Mouse (Mus musculus) adrenal gland, postnatal 10 days (tissue): Measurements from ENCODE around the gene Klk5. TPM values are rescaled to one million over a fixed set of nuclear protein-coding genes. Genes with fewer than 3 reads are reported as not detected.

Experiments used
- DNase-seq: peaks from one replicate; pipeline ENCODE4 v3.0.0; 2021; ENCODE audit warnings: mixed read lengths
- long read RNA-seq, 2 experiments: library from polyadenylated mRNA; stranded (forward); transcript quantifications; one replicate each; pipeline ENCODE4 v2.0.0; 2021
- total RNA-seq, 2 experiments: library from RNA; stranded (reverse); gene quantifications; 2 replicates each; pipeline ENCODE4 v1.2.3; 2021

Gene Klk5
- not detected for total RNA-seq
- long read RNA-seq, experiment 1 = 0 reads
- long read RNA-seq, experiment 2 = 0 reads

GRCm38 (mm10) chr7:43841701-43842100 is at the start of gene Klk5:
Gene Klk5 (plus strand): TSS chr7:43841971.
- no peak for DNase-seq

GRCm38 (mm10) chr7:43796355-43796754 is 45.4 kb upstream of the Klk5 start:
- no peak for DNase-seq

- peak; percentile 20 for DNase-seq
Observed at GRCm38 (mm10) chr7:43797333-43797769, 44.4 kb upstream of the Klk5 start, which contains the start of gene Klk8. Gene Klk8 (plus strand): TSS chr7:43797577.

- DNase-seq = no peak
Observed at GRCm38 (mm10) chr7:43797844-43798462, 43.8 kb upstream of the Klk5 start.

GRCm38 (mm10) chr7:43799876-43800275 is 41.9 kb upstream of the Klk5 start:
- no peak for DNase-seq

GRCm38 (mm10) chr7:43810994-43811393 is 30.8 kb upstream of the Klk5 start, which contains the start of gene Klk7:
Gene Klk7 (plus strand): TSS chr7:43811294.
- no peak for DNase-seq

GRCm38 (mm10) chr7:43815211-43815610 is 26.6 kb upstream of the Klk5 start:
- DNase-seq = no peak

GRCm38 (mm10) chr7:43816746-43817145 is 25.0 kb upstream of the Klk5 start:
- no peak for DNase-seq

- DNase-seq = no peak
Observed at GRCm38 (mm10) chr7:43821581-43821980, 20.2 kb upstream of the Klk5 start.

- no peak for DNase-seq
Observed at GRCm38 (mm10) chr7:43824199-43824598, 17.6 kb upstream of the Klk5 start, which contains the start of gene Klk6. Gene Klk6 (plus strand): TSS chr7:43824499.

GRCm38 (mm10) chr7:43826056-43826455 is 15.7 kb upstream of the Klk5 start:
- DNase-seq = no peak

- DNase-seq = no peak
Observed at GRCm38 (mm10) chr7:43827706-43828105, 14.1 kb upstream of the Klk5 start.

- DNase-seq = no peak
Observed at GRCm38 (mm10) chr7:43829006-43829405, 12.8 kb upstream of the Klk5 start.

GRCm38 (mm10) chr7:43843801-43844200 is 2.0 kb downstream of the Klk5 start:
- DNase-seq = no peak

- no peak for DNase-seq
Observed at GRCm38 (mm10) chr7:43851616-43852015, 9.8 kb downstream of the Klk5 start.

- no peak for DNase-seq
Observed at GRCm38 (mm10) chr7:43854642-43855380, 13.0 kb downstream of the Klk5 start.

- no peak for DNase-seq
Observed at GRCm38 (mm10) chr7:43855709-43856108, 13.9 kb downstream of the Klk5 start.

- no peak for DNase-seq
Observed at GRCm38 (mm10) chr7:43856307-43856706, 14.5 kb downstream of the Klk5 start.

- DNase-seq = no peak
Observed at GRCm38 (mm10) chr7:43857501-43857900, 15.7 kb downstream of the Klk5 start.

- DNase-seq = no peak
Observed at GRCm38 (mm10) chr7:43860411-43860810, 18.6 kb downstream of the Klk5 start.

GRCm38 (mm10) chr7:43873237-43873636 is 31.5 kb downstream of the Klk5 start:
- peak; percentile 83 for DNase-seq

GRCm38 (mm10) chr7:43873674-43874073 is 31.9 kb downstream of the Klk5 start:
- no peak for DNase-seq

- no peak for DNase-seq
Observed at GRCm38 (mm10) chr7:43874868-43875375, 33.2 kb downstream of the Klk5 start.
